9 mouse cellular contexts compared by ENCODE assay signal in genomic region chr15:51103948-51104347, GRCm38 (mm10).
DNase-seq lines count a peak whose midpoint lies in the region; ATAC-seq lines count a peak whose summit lies in the region.
"Had no signal": no experiment of that assay in that cellular context is flagged by ENCODE, and none has a peak within 500 bp of the region (broad histone marks: within the 10 kb centered on the region; RNA-seq: fewer than 3 reads in every experiment).

No protein-coding gene starts in this region.

- no peak for DNase-seq in heart, embryonic 10.5 days (ENCODE audit: low spot score)
- DNase-seq in hindbrain, embryonic 11.5 days (ENCODE audit: low spot score) = no peak
- DNase-seq in spleen, postnatal 10 days (ENCODE audit: low spot score in 2 of 2) = no peak
- DNase-seq in thymus, adult 18-20 months = no peak
- DNase-seq in testis, postnatal 14 days (ENCODE audit: low spot score) = no peak
- DNase-seq: kidney, adult 18-20 months had no signal

- H3K27ac ChIP-seq in heart, embryonic 16.5 days (ENCODE audit: low read length) = no peak overlapping the region
- no peak overlapping the region for H3K27ac ChIP-seq in heart, embryonic 10.5 days
- H3K27ac ChIP-seq in embryonic facial prominence, embryonic 12.5 days = no peak overlapping the region
- no peak overlapping the region for H3K27ac ChIP-seq in hindbrain, embryonic 11.5 days (ENCODE audit: low read depth, low read length)
- H3K27ac ChIP-seq in midbrain, embryonic 12.5 days (replicated peaks) = no peak overlapping the region

- H3K36me3 ChIP-seq in heart, embryonic 16.5 days (ENCODE audit: control insufficient read depth, insufficient read depth) = no peaks in the 10 kb centered on the region
- H3K36me3 ChIP-seq in heart, embryonic 10.5 days = no peaks in the 10 kb centered on the region
- no peaks in the 10 kb centered on the region for H3K36me3 ChIP-seq in embryonic facial prominence, embryonic 12.5 days
- no peaks in the 10 kb centered on the region for H3K36me3 ChIP-seq in hindbrain, embryonic 11.5 days (ENCODE audit: control insufficient read depth, insufficient read depth, low read length)
- no peaks in the 10 kb centered on the region for H3K36me3 ChIP-seq in midbrain, embryonic 12.5 days

- H3K27me3 ChIP-seq in heart, embryonic 16.5 days (ENCODE audit: control insufficient read depth, insufficient read depth, low read length) = no peaks in the 10 kb centered on the region
- H3K27me3 ChIP-seq in heart, embryonic 10.5 days (ENCODE audit: insufficient read depth, poor library complexity, severe bottlenecking) = no peaks in the 10 kb centered on the region
- no peaks in the 10 kb centered on the region for H3K27me3 ChIP-seq in embryonic facial prominence, embryonic 12.5 days
- H3K27me3 ChIP-seq in hindbrain, embryonic 11.5 days (ENCODE audit: control insufficient read depth, insufficient read depth, low read length) = no peaks in the 10 kb centered on the region
- H3K27me3 ChIP-seq in midbrain, embryonic 12.5 days = no peaks in the 10 kb centered on the region

- H3K4me1 ChIP-seq in heart, embryonic 16.5 days (ENCODE audit: control insufficient read depth, insufficient read depth, low read length) = no peaks in the 10 kb centered on the region
- H3K4me1 ChIP-seq in heart, embryonic 10.5 days = peaks cover 4% of the 10 kb centered on the region; the same call in 1 of the 2 replicates
- no peaks in the 10 kb centered on the region for H3K4me1 ChIP-seq in embryonic facial prominence, embryonic 12.5 days
- H3K4me1 ChIP-seq in hindbrain, embryonic 11.5 days (replicated peaks; ENCODE audit: control insufficient read depth, insufficient read depth, low read length) = no peaks in the 10 kb centered on the region
- peaks cover 9% of the 10 kb centered on the region for H3K4me1 ChIP-seq in midbrain, embryonic 12.5 days

- no peak for ATAC-seq in heart, embryonic 16.5 days (replicated peaks; ENCODE audit: extremely low read depth, insufficient read depth, low FRiP score)
- ATAC-seq in embryonic facial prominence, embryonic 12.5 days (ENCODE audit: insufficient number of reproducible peaks, insufficient read depth, low FRiP score, low TSS enrichment) = no peak
- peak; percentile 33; the same call in 1 of the 2 replicates for ATAC-seq in hindbrain, embryonic 11.5 days (ENCODE audit: low FRiP score)
- no peak for ATAC-seq in midbrain, embryonic 12.5 days (ENCODE audit: low FRiP score, low read depth)

- H3K4me2 ChIP-seq in heart, embryonic 16.5 days (ENCODE audit: low read depth, low read length) = peak overlapping the region; percentile 29; the same call in 1 of the 2 replicates
- peak overlapping the region; percentile 39 for H3K4me2 ChIP-seq in embryonic facial prominence, embryonic 12.5 days (replicated peaks)
- H3K4me2 ChIP-seq in hindbrain, embryonic 11.5 days (replicated peaks; ENCODE audit: low read depth, low read length) = peak overlapping the region; percentile 29
- H3K4me2 ChIP-seq in midbrain, embryonic 12.5 days (replicated peaks) = peak overlapping the region; percentile 47

- H3K9ac ChIP-seq in heart, embryonic 16.5 days (ENCODE audit: low read length) = no peak overlapping the region
- H3K9ac ChIP-seq in embryonic facial prominence, embryonic 12.5 days = no peak overlapping the region
- peak overlapping the region; percentile 32; the same call in 1 of the 2 replicates for H3K9ac ChIP-seq in hindbrain, embryonic 11.5 days (ENCODE audit: low read depth, low read length)
- H3K9ac ChIP-seq in midbrain, embryonic 12.5 days (replicated peaks) = no peak overlapping the region

- H3K9me3 ChIP-seq in heart, embryonic 16.5 days (replicated peaks; ENCODE audit: control insufficient read depth, low read length) = no peaks in the 10 kb centered on the region
- no peaks in the 10 kb centered on the region for H3K9me3 ChIP-seq in heart, embryonic 10.5 days
- no peaks in the 10 kb centered on the region for H3K9me3 ChIP-seq in embryonic facial prominence, embryonic 12.5 days
- H3K9me3 ChIP-seq in hindbrain, embryonic 11.5 days (ENCODE audit: control insufficient read depth, low read length) = no peaks in the 10 kb centered on the region
- no peaks in the 10 kb centered on the region for H3K9me3 ChIP-seq in midbrain, embryonic 12.5 days

- no peak overlapping the region for H3K4me3 ChIP-seq in heart, embryonic 16.5 days (ENCODE audit: low read length)
- H3K4me3 ChIP-seq in heart, embryonic 10.5 days = no peak overlapping the region
- H3K4me3 ChIP-seq in embryonic facial prominence, embryonic 12.5 days = 0 out of 2 replicates have a peak overlapping the region, but pooled peaks have one; percentile 12
- H3K4me3 ChIP-seq in hindbrain, embryonic 11.5 days (ENCODE audit: low read depth, low read length) = no peak overlapping the region
- H3K4me3 ChIP-seq in midbrain, embryonic 12.5 days = no peak overlapping the region

- WGBS in heart, embryonic 16.5 days = 85% methylated on average over 7 of the region's 7 CpGs
- WGBS in heart, embryonic 10.5 days = 87% methylated on average over 7 of the region's 7 CpGs
- 69% methylated on average over 7 of the region's 7 CpGs for WGBS in embryonic facial prominence, embryonic 12.5 days
- WGBS in hindbrain, embryonic 11.5 days = 73% methylated on average over 7 of the region's 7 CpGs
- WGBS in midbrain, embryonic 12.5 days = 75% methylated on average over 7 of the region's 7 CpGs
